Mouse (Mus musculus) heart, adult 18-20 months (tissue): Measurements from ENCODE around the gene Olfr1036. TPM values are rescaled to one million over a fixed set of nuclear protein-coding genes. Genes with fewer than 3 reads are reported as not detected.
"Not testable (repeated sequence)": the region's sequence is repeated elsewhere in the genome, so short reads cannot be mapped to it uniquely, and the experiment has no call there.

Experiments
- DNase-seq, 2 experiments: peaks; one replicate each; pipeline ENCODE4 v3.0.0; 2021 to 2022; ENCODE audit warnings: mixed read lengths in 1 of 2
- long read RNA-seq, 2 experiments: library from polyadenylated mRNA; stranded (forward); transcript quantifications; one replicate each; pipeline ENCODE4 v2.0.0; 2021
- total RNA-seq, 2 experiments: library from RNA; stranded (reverse); gene quantifications; 2 replicates each; pipeline ENCODE4 v1.2.3; 2021

Gene Olfr1036
- not detected for total RNA-seq
- long read RNA-seq, experiment 1, result 0 reads
- long read RNA-seq, experiment 2, result 0 reads

DNA sequence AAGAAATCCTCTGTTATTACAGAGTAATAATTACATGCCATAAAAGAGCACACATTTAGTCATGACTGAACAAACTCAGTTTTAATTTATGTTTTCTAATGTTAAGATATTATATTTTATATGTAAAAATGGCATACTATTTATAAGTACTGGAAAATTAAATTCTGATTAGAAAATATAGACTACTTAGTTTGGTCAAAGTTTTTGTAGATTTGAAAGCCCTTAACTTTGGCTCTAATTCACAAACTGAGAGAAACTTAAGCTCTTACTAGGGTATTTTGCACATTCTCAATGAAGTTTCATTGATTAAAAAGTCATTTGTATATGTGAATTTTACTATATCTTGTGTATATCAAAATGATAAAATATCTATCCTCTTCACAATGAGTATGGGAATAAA, at the start of gene Olfr1036:
Gene Olfr1036 (plus strand): TSS at position 301 of the 400 bp plus-strand sequence.
- DNase-seq, result not testable (repeated sequence)

DNA sequence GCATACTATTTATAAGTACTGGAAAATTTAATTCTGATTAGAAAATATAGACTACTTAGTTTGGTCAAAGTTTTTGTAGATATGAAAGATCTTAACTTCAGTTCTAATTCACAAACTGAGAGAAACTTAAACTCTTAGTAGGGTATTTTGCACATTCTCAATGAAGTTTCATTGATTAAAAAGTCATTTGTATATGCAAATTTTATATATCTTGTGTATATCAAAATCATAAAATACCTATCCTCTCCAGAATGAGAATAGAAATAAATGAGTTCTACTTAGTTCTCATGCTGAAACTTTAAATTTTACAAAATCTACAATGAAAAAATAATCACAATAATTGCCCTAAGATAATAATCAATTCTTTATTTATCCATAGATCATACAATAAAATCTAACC, 28.2 kb upstream of the Olfr1036 start, which contains the start of gene Olfr1034:
Gene Olfr1034 (plus strand): TSS at position 301 of the 400 bp plus-strand sequence.
- DNase-seq, result no peak

DNA sequence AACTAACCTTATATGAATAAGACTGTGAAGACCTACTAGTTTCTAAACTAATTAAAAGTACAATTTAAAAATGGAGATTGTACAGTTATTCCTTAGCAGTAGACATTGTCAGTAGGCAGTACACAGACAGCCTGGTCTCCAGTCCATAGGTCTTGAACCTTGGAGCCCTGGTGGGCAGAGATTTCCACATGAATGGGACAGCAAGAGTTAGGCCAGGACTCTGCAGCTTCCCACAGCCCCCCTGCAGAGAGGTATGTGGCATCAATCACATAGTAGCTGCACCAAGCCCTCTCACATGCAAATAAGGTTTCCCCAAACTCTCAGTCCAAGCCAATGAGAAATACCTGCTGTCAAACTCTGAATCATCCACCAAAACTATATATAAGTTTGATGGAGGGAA, 23.0 kb upstream of the Olfr1036 start:
- DNase-seq, result not testable (repeated sequence)

DNA sequence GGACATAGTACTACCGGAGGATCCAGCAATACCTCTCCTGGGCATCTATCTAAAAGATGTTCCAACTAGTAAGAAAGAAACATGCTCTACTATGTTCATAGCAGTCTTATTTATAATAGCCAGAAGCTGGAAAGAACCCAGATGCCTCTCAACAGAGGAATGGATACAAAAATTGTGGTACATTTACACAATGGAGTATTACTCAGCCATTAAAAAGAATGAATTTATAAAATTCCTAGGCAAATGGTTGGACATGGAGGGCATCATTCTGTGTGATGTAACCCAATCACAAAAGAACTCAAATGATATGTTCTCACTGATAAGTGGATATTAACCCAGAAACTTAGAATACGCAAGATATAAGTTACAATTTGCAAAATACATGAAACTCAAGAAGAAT, 10.0 kb upstream of the Olfr1036 start:
- DNase-seq, result not testable (repeated sequence)

DNA sequence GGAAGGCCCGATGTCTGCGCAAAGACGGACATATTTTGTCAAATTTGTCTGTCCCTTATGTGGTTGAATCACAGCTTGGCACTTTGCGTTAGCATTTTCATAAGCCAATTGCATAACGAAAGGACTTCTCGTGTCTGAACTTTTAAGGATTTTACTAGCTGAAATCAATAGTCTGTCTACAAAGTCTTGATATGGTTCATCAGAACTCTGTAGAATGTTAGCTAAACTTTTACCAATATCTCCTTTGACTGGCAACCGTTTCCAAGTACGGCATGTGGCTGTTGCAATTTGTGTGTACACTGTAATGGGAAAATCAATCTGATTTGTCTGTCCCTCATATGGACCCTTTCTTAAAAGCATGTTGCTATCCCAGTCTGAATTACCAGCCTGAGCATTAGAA, 3.6 kb upstream of the Olfr1036 start:
- no peak for DNase-seq

DNA sequence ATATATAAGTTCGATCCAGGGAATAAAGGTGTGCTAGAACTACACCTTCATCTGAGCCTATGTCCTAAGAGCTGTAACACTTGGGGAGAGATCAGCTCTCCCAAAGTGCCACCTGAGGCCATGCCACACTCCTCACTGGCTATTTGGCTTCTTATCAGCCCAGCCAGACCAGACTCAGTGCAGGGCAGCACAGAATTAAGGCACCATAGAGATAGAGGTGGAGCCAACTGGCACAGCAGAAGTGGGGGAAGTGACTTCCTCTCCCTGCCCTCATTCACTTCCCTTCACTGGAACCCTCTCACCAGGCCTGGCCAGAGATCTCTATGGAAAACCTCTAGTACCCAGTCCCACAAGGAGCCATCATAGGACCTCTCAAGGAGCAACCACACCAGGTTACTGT, 6.7 kb downstream of the Olfr1036 start:
- DNase-seq, result not testable (repeated sequence)

DNA sequence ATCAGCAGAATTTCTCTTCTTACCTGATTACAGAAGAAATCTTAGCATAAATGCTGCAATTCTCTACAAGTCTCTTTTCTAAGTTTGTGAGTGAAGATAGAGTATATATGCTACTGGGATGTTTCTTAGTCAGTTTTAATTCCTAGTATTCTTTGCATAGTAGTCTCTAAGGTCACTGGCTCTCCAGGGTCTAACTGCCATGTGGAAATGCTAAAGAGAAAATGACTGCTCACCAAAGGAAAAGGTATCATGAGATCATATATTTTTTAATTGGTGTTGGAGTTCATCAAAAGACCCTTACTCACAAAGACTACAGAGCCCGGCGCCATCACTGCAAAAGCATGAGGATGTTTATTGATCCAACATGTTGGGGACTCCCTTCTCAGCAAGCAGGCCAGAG, 13.5 kb downstream of the Olfr1036 start, which contains the start of gene Olfr1037:
Gene Olfr1037 (minus strand): TSS at position 101 of the 400 bp plus-strand sequence.
- DNase-seq, result no peak

Other genes with a start within 250 kb of the Olfr1036 start
- gene Olfr1019, start 228.5 kb upstream of the Olfr1036 start, total RNA-seq, result not detected
- not detected for gene Olfr1020, start 227.0 kb upstream of the Olfr1036 start, total RNA-seq
- not detected for gene Olfr1022, start 205.4 kb upstream of the Olfr1036 start, total RNA-seq
- not detected for gene Olfr1023, start 188.4 kb upstream of the Olfr1036 start, total RNA-seq
- gene Olfr1024, start 168.9 kb upstream of the Olfr1036 start, total RNA-seq, result not detected
- not detected for gene Olfr1025-ps1, start 158.8 kb upstream of the Olfr1036 start, total RNA-seq
- not detected for gene Olfr1026, start 152.4 kb upstream of the Olfr1036 start, total RNA-seq
- not detected for gene Olfr1028, start 123.6 kb upstream of the Olfr1036 start, total RNA-seq
- gene Olfr1029, start 100.1 kb upstream of the Olfr1036 start, total RNA-seq, result not detected
- not detected for gene Olfr1030, start 94.7 kb upstream of the Olfr1036 start, total RNA-seq
- not detected for gene Olfr1031, start 83.7 kb upstream of the Olfr1036 start, total RNA-seq
- gene Olfr1032, start 68.5 kb upstream of the Olfr1036 start, total RNA-seq, result not detected
- 1 to 10 TPM; 5.0 to 6.7 TPM for gene Olfr1033, start 53.4 kb upstream of the Olfr1036 start, total RNA-seq
- gene Olfr1034, start 28.1 kb upstream of the Olfr1036 start, total RNA-seq, result under 1 TPM; 0.07 to 0.23 TPM
- not detected for gene Olfr1037, start 13.4 kb downstream of the Olfr1036 start, total RNA-seq
- gene Olfr1039, start 61.9 kb downstream of the Olfr1036 start, total RNA-seq, result not detected
- gene Olfr1040, start 72.7 kb downstream of the Olfr1036 start, total RNA-seq, result not detected
- gene Olfr1042, start 87.8 kb downstream of the Olfr1036 start, total RNA-seq, result not detected
- gene Olfr1043, start 93.5 kb downstream of the Olfr1036 start, total RNA-seq, result not detected
- not detected for gene Olfr1044, start 103.8 kb downstream of the Olfr1036 start, total RNA-seq
- not detected for gene Olfr52, start 111.7 kb downstream of the Olfr1036 start, total RNA-seq
- not detected for gene Olfr1045, start 129.0 kb downstream of the Olfr1036 start, total RNA-seq
- gene Olfr1046, start 145.3 kb downstream of the Olfr1036 start, total RNA-seq, result not detected
- gene Olfr1047, start 157.4 kb downstream of the Olfr1036 start, total RNA-seq, result not detected
- not detected for gene Olfr1048, start 166.3 kb downstream of the Olfr1036 start, total RNA-seq
- gene Olfr1049, start 184.3 kb downstream of the Olfr1036 start, total RNA-seq, result not detected
- gene Olfr1051, start 205.1 kb downstream of the Olfr1036 start, total RNA-seq, result not detected
- gene Olfr1052, start 218.5 kb downstream of the Olfr1036 start, total RNA-seq, result not detected
- not detected for gene Olfr1053, start 241.3 kb downstream of the Olfr1036 start, total RNA-seq